Mouse (Mus musculus) olfactory bulb, adult 2 months (tissue): ENCODE measurements around the gene Fam189b. TPM values are rescaled to one million over a fixed set of nuclear protein-coding genes. Genes with fewer than 3 reads are reported as not detected.
A peak's percentile ranks its signal among the peaks of the same experiment; 100 is the strongest.

Source experiments
- H3K27ac ChIP-seq: fragments of 200-500 bp; 2 replicates; pipeline ENCODE4 v1.5.1; 2012; ENCODE audit warnings: low read depth, low read length; ENCODE audit not compliant: insufficient read depth
- H3K4me1 ChIP-seq: fragments of 200-500 bp; 2 replicates; pipeline ENCODE4 v1.6.1; 2012; ENCODE audit warnings: low read length; ENCODE audit not compliant: control insufficient read depth, insufficient read depth
- H3K4me3 ChIP-seq: fragments of 200-500 bp; 2 replicates; pipeline ENCODE4 v1.5.1; 2012; ENCODE audit warnings: mild to moderate bottlenecking, low read depth, low read length, moderate library complexity; ENCODE audit not compliant: insufficient read depth
- CTCF ChIP-seq: fragments of 200-500 bp; IDR thresholded peaks from 2 replicates; pipeline ENCODE4 v1.5.1; 2012; ENCODE audit warnings: low read depth, mild to moderate bottlenecking, low read length, moderate library complexity; ENCODE audit not compliant: insufficient read depth
- POLR2A ChIP-seq: fragments of 200-500 bp; IDR thresholded peaks from 2 replicates; pipeline ENCODE4 v1.6.1; 2012; ENCODE audit warnings: mild to moderate bottlenecking, low read depth, low read length, moderate library complexity; ENCODE audit not compliant: insufficient read depth
- WGBS: fragments of 180-500 bp; shearing (Covaris S2); methylation state at CpG from one replicate; pipeline ENCODE4 v1.1.7; 2018; 5-methylcytosine and 5-hydroxymethylcytosine counted together
- polyA plus RNA-seq: library from polyadenylated mRNA; stranded (reverse); fragments of >200 nt; gene quantifications from 2 replicates; pipeline ENCODE4 v1.2.4, GENCODE M21; 2012; ENCODE audit warnings: low replicate concordance; ENCODE audit not compliant: missing spikeins, insufficient read depth, insufficient read length

Gene Fam189b
- not detected in 2 replicates for polyA plus RNA-seq

- peaks cover 26% of the 10 kb centered on the region for H3K4me1 ChIP-seq
- TF ChIP-seq POLR2A = peak; percentile 88
- TF ChIP-seq CTCF = no peak
- peak within 1 kb of the TSS; percentile 77 for H3K4me3 ChIP-seq
- H3K27ac ChIP-seq = peak within 1 kb of the TSS; percentile 69
- 3% methylated on average over 39 of the region's 39 CpGs for WGBS
Observed at GRCm38 (mm10) chr3:89183058-89183958, at the start of gene Fam189b. Gene Fam189b, plus strand, starts transcription at chr3:89183143.

- Histone ChIP-seq H3K4me3 (no peak overlapping the region), H3K4me1 (peaks cover 14% of the 10 kb centered on the region), H3K27ac (no peak overlapping the region)
- WGBS = 100% methylated on average over 1 of the region's 1 CpGs
- TF ChIP-seq POLR2A (no peak), CTCF (no peak)
Observed at GRCm38 (mm10) chr3:89133752-89134151, 49.2 kb upstream of the Fam189b start.

GRCm38 (mm10) chr3:89135958-89136357 is 47.0 kb upstream of the Fam189b start, which contains the start of gene Pklr:
Gene Pklr, plus strand, starts transcription at chr3:89136142.
- no peak for TF ChIP-seq CTCF
- TF ChIP-seq POLR2A = no peak

GRCm38 (mm10) chr3:89136365-89136764 is 46.6 kb upstream of the Fam189b start:
- WGBS = 60% methylated on average over 9 of the region's 9 CpGs
- H3K27ac ChIP-seq = no peak overlapping the region
- H3K4me1 ChIP-seq = peaks cover 14% of the 10 kb centered on the region
- TF ChIP-seq POLR2A (no peak), CTCF (no peak)
- no peak overlapping the region for H3K4me3 ChIP-seq

More at GRCm38 (mm10) chr3:89135958-89136357, 47.0 kb upstream of the Fam189b start, which contains the start of gene Pklr:
- WGBS = 80% methylated on average over 3 of the region's 3 CpGs
- Histone ChIP-seq H3K4me1 (peaks cover 14% of the 10 kb centered on the region), H3K4me3 (no peak within 1 kb of the TSS), H3K27ac (no peak within 1 kb of the TSS)

- no peak overlapping the region for H3K27ac ChIP-seq
- no peaks in the 10 kb centered on the region for H3K4me1 ChIP-seq
- no peak for TF ChIP-seq CTCF
- TF ChIP-seq POLR2A = no peak
- WGBS = 76% methylated on average over 10 of the region's 10 CpGs
- no peak overlapping the region for H3K4me3 ChIP-seq
Observed at GRCm38 (mm10) chr3:89144821-89145220, 38.1 kb upstream of the Fam189b start.

GRCm38 (mm10) chr3:89145566-89145965 is 37.4 kb upstream of the Fam189b start:
- no peaks in the 10 kb centered on the region for H3K4me1 ChIP-seq
- WGBS = 40% methylated on average over 8 of the region's 8 CpGs
- no peak for TF ChIP-seq CTCF
- TF ChIP-seq POLR2A = no peak
- H3K4me3 ChIP-seq = no peak overlapping the region
- H3K27ac ChIP-seq = no peak overlapping the region

GRCm38 (mm10) chr3:89147101-89147978 is 35.6 kb upstream of the Fam189b start:
- no peak overlapping the region for H3K27ac ChIP-seq
- peaks cover under 1% of the 10 kb centered on the region; the same call in 1 of the 2 replicates for H3K4me1 ChIP-seq
- TF ChIP-seq CTCF = no peak
- TF ChIP-seq POLR2A = no peak
- 55% methylated on average over 26 of the region's 26 CpGs for WGBS
- H3K4me3 ChIP-seq = no peak overlapping the region

GRCm38 (mm10) chr3:89147979-89148311 is 35.0 kb upstream of the Fam189b start:
- TF ChIP-seq POLR2A (no peak), CTCF (no peak)
- 42% methylated on average over 15 of the region's 15 CpGs for WGBS
- Histone ChIP-seq H3K4me1 (peaks cover 4% of the 10 kb centered on the region; the same call in 1 of the 2 replicates), H3K4me3 (no peak overlapping the region), H3K27ac (no peak overlapping the region)
